Mouse (Mus musculus) lung, postnatal 0 days (tissue): ENCODE measurements at regions not wholly inside any gene's neighbourhood (a gene's known extent, or its start where the extent isn't known, plus 50 kb on each side); places are given as distances from the start of the nearest gene placed in this dataset.

Source experiments
- ATAC-seq: fragments of 200-750 bp; cut with Nextera tagmentation; 2 replicates; pipeline ENCODE4 v1.8.0; 2017; ENCODE audit warnings: moderate library complexity
- DNase-seq: peaks from one replicate; pipeline ENCODE4 v3.0.0-alpha.2; 2016; ENCODE audit warnings: low spot score
- H3K27ac ChIP-seq: fragments of 300-500 bp; sonication (generic); 2 replicates; pipeline ENCODE4 v1.5.1; 2014; ENCODE audit warnings: antibody characterized with exemption, mild to moderate bottlenecking, low read length, mixed read lengths
- H3K27me3 ChIP-seq: fragments of 300-500 bp; sonication (generic); replicated peaks from 2 replicates; pipeline ENCODE4 v1.6.1; 2014; ENCODE audit warnings: low read length, mixed read lengths; ENCODE audit not compliant: insufficient read depth
- H3K36me3 ChIP-seq: fragments of 300-500 bp; sonication (generic); 2 replicates; pipeline ENCODE4 v1.6.1; 2014; ENCODE audit warnings: low read length, mixed read lengths; ENCODE audit not compliant: insufficient read depth
- H3K4me1 ChIP-seq: fragments of 300-500 bp; sonication (generic); 2 replicates; pipeline ENCODE4 v1.6.1; 2014; ENCODE audit warnings: antibody characterized with exemption, low read depth, low read length, mixed read lengths; ENCODE audit not compliant: insufficient read depth
- H3K4me2 ChIP-seq: fragments of 300-500 bp; sonication (generic); replicated peaks from 2 replicates; pipeline ENCODE4 v1.6.1; 2014; ENCODE audit warnings: low read depth, mild to moderate bottlenecking, low read length, moderate library complexity, mixed read lengths
- H3K4me3 ChIP-seq: fragments of 300-500 bp; sonication (generic); 2 replicates; pipeline ENCODE4 v1.5.1; 2014; ENCODE audit warnings: low read depth, low read length
- H3K9ac ChIP-seq: fragments of 300-500 bp; sonication (generic); replicated peaks from 2 replicates; pipeline ENCODE4 v1.6.1; 2014; ENCODE audit warnings: low read depth, mild to moderate bottlenecking
- H3K9me3 ChIP-seq: fragments of 300-500 bp; sonication (generic); 2 replicates; pipeline ENCODE4 v1.6.1; 2016; ENCODE audit warnings: low read length, mixed read lengths
- CTCF ChIP-seq: IDR thresholded peaks from 2 replicates; pipeline ENCODE4 v1.5.1; 2016; ENCODE audit warnings: antibody characterized with exemption, mild to moderate bottlenecking
- EP300 ChIP-seq: IDR thresholded peaks from 2 replicates; pipeline ENCODE4 v1.6.1; 2016; ENCODE audit warnings: antibody characterized with exemption, mild to moderate bottlenecking, control low read depth
- WGBS: fragments of 180-500 bp; shearing (Covaris S2); extraction: QIAGEN DNeasy Blood & Tissue Kit; methylation state at CpG from one replicate; pipeline ENCODE4 v1.1.7; 2014; 5-methylcytosine and 5-hydroxymethylcytosine counted together

GRCm38 (mm10) chr12:92120164-92120815 is 271.3 kb upstream of the Sel1l start:
- Histone ChIP-seq H3K27me3 (no peaks in the 10 kb centered on the region), H3K9me3 (no peaks in the 10 kb centered on the region), H3K27ac (no peak overlapping the region), H3K36me3 (no peaks in the 10 kb centered on the region), H3K4me2 (no peak overlapping the region), H3K9ac (no peak overlapping the region), H3K4me3 (no peak overlapping the region), H3K4me1 (no peaks in the 10 kb centered on the region)
- no peak for TF ChIP-seq CTCF
- no peak for TF ChIP-seq EP300
- whole genome bisulfite sequencing, result 66% methylated on average over 6 of the region's 6 CpGs
- DNase-seq (no peak), ATAC-seq (no peak)

DNA sequence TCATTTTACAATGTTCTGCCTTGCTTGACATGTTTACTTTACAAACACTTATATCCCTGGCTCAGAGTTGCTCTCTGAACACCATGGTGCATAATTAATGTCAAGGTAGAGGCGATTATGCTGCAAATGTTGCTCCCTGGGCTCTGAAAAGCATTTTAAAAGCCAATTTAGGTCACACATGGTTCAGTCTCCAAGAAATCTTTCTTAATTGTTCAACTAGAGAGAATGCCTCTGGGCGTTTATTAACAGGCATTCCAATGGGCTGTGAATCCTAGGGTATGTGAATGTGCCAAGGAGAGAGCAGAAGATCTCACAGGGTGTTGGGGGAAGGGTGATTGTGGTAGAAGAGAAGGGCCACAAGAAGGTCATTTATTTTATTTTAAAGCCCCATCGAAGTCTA is 260.7 kb upstream of the Sel1l start:
- H3K4me2 ChIP-seq, result no peak overlapping the region
- 58% methylated on average over 3 of the region's 3 CpGs for WGBS
- H3K4me1 ChIP-seq, result no peaks in the 10 kb centered on the region
- H3K9ac ChIP-seq, result no peak overlapping the region
- DNase-seq (no peak), ATAC-seq (no peak)
- H3K4me3 ChIP-seq, result no peak overlapping the region
- no peaks in the 10 kb centered on the region for H3K9me3 ChIP-seq
- TF ChIP-seq CTCF (no peak), EP300 (no peak)
- no peak overlapping the region for H3K27ac ChIP-seq
- H3K27me3 ChIP-seq, result no peaks in the 10 kb centered on the region
- H3K36me3 ChIP-seq, result no peaks in the 10 kb centered on the region

DNA sequence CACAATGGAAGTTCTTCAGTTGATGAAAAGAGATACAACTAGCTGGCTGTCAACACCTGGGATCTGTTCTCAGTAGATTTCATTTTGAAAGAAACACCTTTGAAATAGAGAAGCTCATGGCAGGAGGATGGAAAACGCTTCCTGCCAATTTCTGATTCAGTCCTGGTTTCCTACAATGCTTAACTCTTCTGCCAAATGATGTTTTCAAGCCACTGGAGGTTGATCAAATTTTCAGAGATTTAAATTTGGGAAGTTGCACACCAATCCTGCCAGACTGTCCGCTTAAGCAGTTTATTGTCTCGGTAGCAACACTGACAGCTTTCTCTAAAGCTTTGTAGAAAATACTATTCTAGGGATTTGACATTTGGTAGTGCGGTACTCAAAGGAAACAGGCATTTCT is 251.1 kb upstream of the Sel1l start:
- Histone ChIP-seq H3K4me1 (no peaks in the 10 kb centered on the region), H3K4me2 (no peak overlapping the region), H3K27me3 (no peaks in the 10 kb centered on the region), H3K9ac (no peak overlapping the region), H3K36me3 (no peaks in the 10 kb centered on the region), H3K9me3 (no peaks in the 10 kb centered on the region), H3K4me3 (no peak overlapping the region), H3K27ac (no peak overlapping the region)
- ATAC-seq (no peak), DNase-seq (no peak)
- WGBS, result 82% methylated on average over 4 of the region's 4 CpGs
- TF ChIP-seq EP300, result no peak
- TF ChIP-seq CTCF, result no peak

DNA sequence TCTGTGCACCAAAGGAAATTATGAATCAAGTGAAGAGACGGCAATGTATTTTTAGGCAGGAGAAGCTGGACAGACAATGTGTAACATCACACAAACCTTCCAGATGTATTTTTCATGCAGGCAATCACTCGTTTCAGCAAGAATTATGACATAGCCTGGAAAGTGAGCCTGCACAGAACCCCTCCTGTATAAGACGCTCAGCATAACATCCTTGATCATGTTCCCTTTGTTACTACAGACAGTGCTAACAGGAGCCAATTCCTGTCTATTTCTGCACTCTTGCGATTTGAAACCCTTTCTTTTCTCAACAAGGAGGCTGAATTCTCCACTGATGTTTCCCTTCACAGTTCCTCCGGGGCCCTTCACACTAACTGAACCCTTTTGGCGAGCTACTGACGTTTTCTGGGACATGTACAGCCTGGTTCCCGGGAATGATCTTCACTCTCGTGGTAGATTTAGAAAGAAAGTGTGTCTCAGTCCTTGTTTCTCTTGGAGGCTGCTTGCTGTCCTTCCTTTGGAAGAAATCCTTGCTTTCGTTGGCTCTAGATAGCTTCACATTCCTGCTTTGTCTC is 243.9 kb upstream of the Sel1l start:
- ATAC-seq, result no peak
- Histone ChIP-seq H3K4me3 (no peak overlapping the region), H3K27me3 (no peaks in the 10 kb centered on the region), H3K36me3 (no peaks in the 10 kb centered on the region), H3K9me3 (no peaks in the 10 kb centered on the region), H3K27ac (no peak overlapping the region), H3K4me2 (no peak overlapping the region), H3K9ac (no peak overlapping the region), H3K4me1 (no peaks in the 10 kb centered on the region)
- no peak for DNase-seq
- WGBS, result 66% methylated on average over 10 of the region's 10 CpGs
- TF ChIP-seq CTCF (no peak), EP300 (no peak)

- no peaks in the 10 kb centered on the region for H3K4me1 ChIP-seq
- DNase-seq (no peak), ATAC-seq (no peak)
- H3K27ac ChIP-seq, result no peak overlapping the region
- TF ChIP-seq CTCF, result no peak
- TF ChIP-seq EP300, result no peak
- 81% methylated on average over 10 of the region's 10 CpGs for WGBS
- no peaks in the 10 kb centered on the region for H3K9me3 ChIP-seq
- H3K36me3 ChIP-seq, result no peaks in the 10 kb centered on the region
- no peak overlapping the region for H3K4me2 ChIP-seq
- H3K27me3 ChIP-seq, result no peaks in the 10 kb centered on the region
- H3K4me3 ChIP-seq, result no peak overlapping the region
- H3K9ac ChIP-seq, result no peak overlapping the region
Measured at GRCm38 (mm10) chr12:92073209-92073608, 224.3 kb upstream of the Sel1l start.

DNA sequence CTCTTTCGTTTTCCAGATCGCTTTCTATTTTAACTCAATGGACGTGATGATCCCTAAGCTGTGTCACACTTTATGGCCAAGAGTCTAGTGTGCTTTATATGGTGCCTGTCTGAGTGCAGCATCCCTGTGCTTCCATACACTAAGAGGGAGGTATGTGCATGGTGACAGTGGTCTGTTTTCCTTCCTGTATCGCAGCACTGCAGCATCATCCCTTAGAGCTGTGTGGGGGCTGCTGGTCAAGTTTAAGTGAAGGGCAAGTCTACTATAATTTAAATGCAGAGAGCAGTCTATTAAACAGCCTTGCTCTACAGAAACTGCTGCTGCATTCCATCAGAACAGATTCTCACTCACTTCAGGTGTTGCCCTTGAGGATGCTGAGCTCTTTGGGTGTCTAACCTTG is 213.8 kb upstream of the Sel1l start:
- H3K27me3 ChIP-seq, result no peaks in the 10 kb centered on the region
- TF ChIP-seq CTCF, result no peak
- TF ChIP-seq EP300, result no peak
- ATAC-seq (no peak), DNase-seq (no peak)
- WGBS, result 87% methylated on average over 4 of the region's 4 CpGs
- no peak overlapping the region for H3K4me2 ChIP-seq
- H3K9me3 ChIP-seq, result no peaks in the 10 kb centered on the region
- no peak overlapping the region for H3K27ac ChIP-seq
- no peak overlapping the region for H3K4me3 ChIP-seq
- no peaks in the 10 kb centered on the region for H3K36me3 ChIP-seq
- H3K9ac ChIP-seq, result no peak overlapping the region
- H3K4me1 ChIP-seq, result no peaks in the 10 kb centered on the region
